Mouse (Mus musculus) adrenal gland, postnatal 4 days (tissue): ENCODE data around the gene Tdrkh. TPM values are rescaled to one million over a fixed set of nuclear protein-coding genes. Genes with fewer than 3 reads are reported as not detected.

ENCODE experiments used
- DNase-seq, 2 experiments: peaks; one replicate each; pipeline ENCODE4 v3.0.0; 2021 to 2022; ENCODE audit warnings: low spot score in 2 of 2, mixed read lengths in 2 of 2
- long read RNA-seq, 2 experiments: library from polyadenylated mRNA; stranded (forward); transcript quantifications; one replicate each; pipeline ENCODE4 v2.0.0; 2021
- total RNA-seq, 2 experiments: library from RNA; stranded (reverse); gene quantifications; 2 replicates each; pipeline ENCODE4 v1.2.3; 2021

Gene Tdrkh
- total RNA-seq: 10 to 100 TPM; 10.5 to 15.1 TPM
- long read RNA-seq, experiment 1, partial matches to known transcripts: 0 of 6 reads
- long read RNA-seq, experiment 1, other reads (novel, unspliced or antisense): 1 of 6 reads
- long read RNA-seq, experiment 2, full-length matches to known transcripts: 12 of 13 reads
- long read RNA-seq, experiment 2, partial matches to known transcripts: 0 of 13 reads
- long read RNA-seq, experiment 2, other reads (novel, unspliced or antisense): 1 of 13 reads

GRCm38 (mm10) chr3:94413031-94413679, at the start of gene Tdrkh:
Tdrkh (plus strand) TSS chr3:94413273.
- DNase-seq: peak; percentile 85 to 87

GRCm38 (mm10) chr3:94363291-94364153, 49.6 kb upstream of the Tdrkh start:
- DNase-seq: peak; percentile 24 to 45

GRCm38 (mm10) chr3:94364154-94364526, 48.9 kb upstream of the Tdrkh start:
- DNase-seq: no peak

GRCm38 (mm10) chr3:94366761-94367160, 46.3 kb upstream of the Tdrkh start:
- peak; percentile 43 to 61 for DNase-seq

- no peak for DNase-seq
These were observed 45.6 kb upstream of the Tdrkh start for GRCm38 (mm10) chr3:94367511-94367910.

GRCm38 (mm10) chr3:94368631-94369030, 44.4 kb upstream of the Tdrkh start:
- no peak for DNase-seq

- no peak for DNase-seq
These were observed 43.4 kb upstream of the Tdrkh start for GRCm38 (mm10) chr3:94369709-94370108.

GRCm38 (mm10) chr3:94371637-94372036, 41.4 kb upstream of the Tdrkh start:
- peak; percentile 49 to 66 for DNase-seq

- no peak for DNase-seq
These were observed 41.0 kb upstream of the Tdrkh start for GRCm38 (mm10) chr3:94372038-94372437.

GRCm38 (mm10) chr3:94372641-94373040, 40.4 kb upstream of the Tdrkh start, which contains the start of gene Rorc:
Rorc (plus strand) TSS chr3:94372794.
- DNase-seq: no peak

- DNase-seq: no peak
These were observed 40.0 kb upstream of the Tdrkh start for GRCm38 (mm10) chr3:94373090-94373489.

- DNase-seq: no peak
These were observed 39.5 kb upstream of the Tdrkh start for GRCm38 (mm10) chr3:94373597-94374011.

- no peak for DNase-seq
These were observed 38.4 kb upstream of the Tdrkh start for GRCm38 (mm10) chr3:94374636-94375035.

GRCm38 (mm10) chr3:94375146-94375545, 37.9 kb upstream of the Tdrkh start:
- no peak for DNase-seq

- DNase-seq: no peak
These were observed 37.2 kb upstream of the Tdrkh start for GRCm38 (mm10) chr3:94375861-94376260.

GRCm38 (mm10) chr3:94377028-94377923, 35.8 kb upstream of the Tdrkh start:
- no peak for DNase-seq

GRCm38 (mm10) chr3:94379831-94380510, 33.1 kb upstream of the Tdrkh start:
- no peak for DNase-seq

GRCm38 (mm10) chr3:94382308-94382707, 30.8 kb upstream of the Tdrkh start:
- DNase-seq: no peak

GRCm38 (mm10) chr3:94383476-94383875, 29.6 kb upstream of the Tdrkh start:
- DNase-seq: no peak

GRCm38 (mm10) chr3:94386671-94387070, 26.4 kb upstream of the Tdrkh start:
- no peak for DNase-seq
